Mouse (Mus musculus) mature B cell (primary cell): ENCODE data around the gene Trit1.

Experiments used
- in situ Hi-C: fragments of 300-500 bp; cut with MboI; formaldehyde crosslinking; loops from 2 replicates; pipeline ENCODE4 v1.14.3; 2019

Trit1 gene

GRCm38 (mm10) chr4:123016451-123016957, at the start of gene Trit1:
Gene Trit1 (plus strand): TSS chr4:123016597.
- in situ Hi-C loops = no loop called here

- in situ Hi-C loops = no loop called here
Observed at GRCm38 (mm10) chr4:122968106-122968505, 48.3 kb upstream of the Trit1 start.

GRCm38 (mm10) chr4:122971191-122971590, 45.2 kb upstream of the Trit1 start:
- in situ Hi-C loops = no loop called here

GRCm38 (mm10) chr4:122971646-122972045, 44.8 kb upstream of the Trit1 start:
- in situ Hi-C loops = no loop called here

- in situ Hi-C loops = no loop called here
Observed at GRCm38 (mm10) chr4:122972056-122972455, 44.3 kb upstream of the Trit1 start.

- in situ Hi-C loops = no loop called here
Observed at GRCm38 (mm10) chr4:122974976-122975520, 41.3 kb upstream of the Trit1 start.

- in situ Hi-C loops = no loop called here
Observed at GRCm38 (mm10) chr4:122976885-122977284, 39.5 kb upstream of the Trit1 start.

GRCm38 (mm10) chr4:122978850-122979249, 37.5 kb upstream of the Trit1 start:
- in situ Hi-C loops = no loop called here

- in situ Hi-C loops = loop anchor here (10.0 kb wide), 1 partner anchor 65 kb away; no protein-coding TSS in a partner anchor
Observed at GRCm38 (mm10) chr4:122979826-122980225, 36.6 kb upstream of the Trit1 start.

GRCm38 (mm10) chr4:122980684-122981083, 35.7 kb upstream of the Trit1 start:
- in situ Hi-C loops = loop anchor here (10.0 kb wide), 1 partner anchor 66 kb away; no protein-coding TSS in a partner anchor

GRCm38 (mm10) chr4:122981238-122981637, 35.2 kb upstream of the Trit1 start:
- in situ Hi-C loops = loop anchor here (10.0 kb wide), 1 partner anchor 66 kb away; no protein-coding TSS in a partner anchor

GRCm38 (mm10) chr4:122981930-122982329, 34.5 kb upstream of the Trit1 start:
- in situ Hi-C loops = loop anchor here (10.0 kb wide), 1 partner anchor 67 kb away; no protein-coding TSS in a partner anchor

- in situ Hi-C loops = loop anchor here (10.0 kb wide), 1 partner anchor 68 kb away; no protein-coding TSS in a partner anchor
Observed at GRCm38 (mm10) chr4:122982537-122982936, 33.9 kb upstream of the Trit1 start.

- in situ Hi-C loops = loop anchor here (10.0 kb wide), 1 partner anchor 69 kb away; no protein-coding TSS in a partner anchor
Observed at GRCm38 (mm10) chr4:122983486-122984261, 32.7 kb upstream of the Trit1 start.

- in situ Hi-C loops = loop anchor here (10.0 kb wide), 1 partner anchor 70 kb away; no protein-coding TSS in a partner anchor
Observed at GRCm38 (mm10) chr4:122985110-122985509, 31.3 kb upstream of the Trit1 start.

- in situ Hi-C loops = loop anchor here (10.0 kb wide), 1 partner anchor 73 kb away; no protein-coding TSS in a partner anchor
Observed at GRCm38 (mm10) chr4:122987421-122987820, 29.0 kb upstream of the Trit1 start.

- in situ Hi-C loops = loop anchor here (10.0 kb wide), 1 partner anchor 73 kb away; no protein-coding TSS in a partner anchor
Observed at GRCm38 (mm10) chr4:122988004-122988403, 28.4 kb upstream of the Trit1 start.

GRCm38 (mm10) chr4:122991177-122991576, 25.2 kb upstream of the Trit1 start:
- in situ Hi-C loops = no loop called here

GRCm38 (mm10) chr4:122992276-122992675, 24.1 kb upstream of the Trit1 start:
- in situ Hi-C loops = no loop called here

GRCm38 (mm10) chr4:122995404-122996220, 20.8 kb upstream of the Trit1 start, which contains the start of gene Mycl:
Gene Mycl (plus strand): TSS chr4:122995652.
- in situ Hi-C loops = loop anchor here (5.0 kb wide), 1 partner anchor 87 kb away; no protein-coding TSS in a partner anchor

GRCm38 (mm10) chr4:122996221-122996617, 20.2 kb upstream of the Trit1 start:
- in situ Hi-C loops = loop anchor here (5.0 kb wide), 1 partner anchor 86 kb away; no protein-coding TSS in a partner anchor
